Mouse (Mus musculus) embryonic facial prominence, embryonic 11.5 days (tissue): ENCODE data around the gene Ddb1. TPM values are rescaled to one million over a fixed set of nuclear protein-coding genes. Genes with fewer than 3 reads are reported as not detected.

Experiments
- ATAC-seq: fragments of 200-750 bp; cut with Nextera tagmentation; replicated peaks from 2 replicates; pipeline ENCODE4 v1.8.0; 2017; ENCODE audit warnings: low read depth; ENCODE audit not compliant: insufficient number of reproducible peaks, low FRiP score, low TSS enrichment
- DNase-seq: peaks from one replicate; pipeline ENCODE4 v3.0.0-alpha.2; 2015; ENCODE audit warnings: low spot score
- H3K27ac ChIP-seq: fragments of 300-500 bp; sonication (generic); replicated peaks from 2 replicates; pipeline ENCODE4 v1.5.1; 2014; ENCODE audit warnings: mild to moderate bottlenecking, low read depth, low read length, control low read depth
- H3K27me3 ChIP-seq: fragments of 300-500 bp; sonication (generic); 2 replicates; pipeline ENCODE4 v1.6.1; 2014; ENCODE audit warnings: mild to moderate bottlenecking, low read length, moderate library complexity, mixed read lengths; ENCODE audit not compliant: control insufficient read depth, insufficient read depth
- H3K36me3 ChIP-seq: fragments of 300-500 bp; sonication (generic); replicated peaks from 2 replicates; pipeline ENCODE4 v1.6.1; 2014; ENCODE audit warnings: low read depth, mild to moderate bottlenecking, low read length, moderate library complexity, mixed read lengths; ENCODE audit not compliant: control insufficient read depth, insufficient read depth
- H3K4me1 ChIP-seq: fragments of 300-500 bp; sonication (generic); 2 replicates; pipeline ENCODE4 v1.6.1; 2014; ENCODE audit warnings: low read length, mixed read lengths; ENCODE audit not compliant: control insufficient read depth, insufficient read depth
- H3K4me2 ChIP-seq: fragments of 300-500 bp; sonication (generic); 2 replicates; pipeline ENCODE4 v1.6.1; 2014; ENCODE audit warnings: low read depth, mild to moderate bottlenecking, control low read depth, low read length, moderate library complexity
- H3K4me3 ChIP-seq: fragments of 300-500 bp; sonication (generic); 2 replicates; pipeline ENCODE4 v1.5.1; 2014; ENCODE audit warnings: low read depth, low read length, control low read depth
- H3K9ac ChIP-seq: fragments of 300-500 bp; sonication (generic); replicated peaks from 2 replicates; pipeline ENCODE4 v1.6.1; 2014; ENCODE audit warnings: mild to moderate bottlenecking, control low read depth, low read length
- H3K9me3 ChIP-seq: fragments of 300-500 bp; sonication (generic); replicated peaks from 2 replicates; pipeline ENCODE4 v1.6.1; 2016; ENCODE audit warnings: mild to moderate bottlenecking, low read length, inconsistent platforms, mixed read lengths; ENCODE audit not compliant: control insufficient read depth
- WGBS: fragments of 180-500 bp; shearing (Covaris S2); extraction: QIAGEN DNeasy Blood & Tissue Kit; methylation state at CpG from one replicate; pipeline ENCODE4 v1.1.7; 2014; 5-methylcytosine and 5-hydroxymethylcytosine counted together
- polyA plus RNA-seq: library from polyadenylated mRNA; unstranded; fragments of >200 nt; fragmentation: Nextera tagmentation; extraction: Ambion mirVana; gene quantifications from 2 replicates; pipeline ENCODE4 v1.2.1, GENCODE M21; 2014

The Ddb1 gene
- polyA plus RNA-seq, 1 experiment from 2014 or later = 408 TPM

DNA sequence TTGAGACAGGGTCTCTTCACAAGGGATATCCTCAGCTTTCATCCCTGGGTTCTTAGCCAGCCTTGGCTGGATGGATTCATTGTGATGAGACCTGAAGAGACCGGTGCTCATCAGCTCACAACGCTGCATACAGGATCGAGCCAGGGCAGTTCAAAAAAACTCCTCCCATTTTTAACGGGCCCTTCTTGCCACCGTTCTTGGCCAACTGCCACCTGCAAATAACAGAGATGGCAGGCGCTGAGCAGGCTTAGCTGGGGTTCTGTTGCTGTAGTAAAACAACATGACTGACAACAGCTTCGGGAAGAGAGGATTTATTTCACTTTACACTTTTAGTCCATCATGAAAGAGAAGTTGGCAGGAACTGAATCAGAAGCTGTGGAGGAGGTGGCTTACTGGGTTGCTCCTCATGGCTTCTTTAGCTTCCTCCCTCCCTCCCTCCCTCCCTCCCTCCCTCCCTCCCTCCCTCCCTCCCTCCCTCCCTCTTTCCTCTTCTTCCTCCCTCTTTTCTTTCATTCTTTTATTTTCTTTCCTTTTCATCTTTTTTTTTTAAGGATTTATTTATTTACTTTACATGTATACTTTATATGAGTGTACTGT lies 21.5 kb upstream of the Ddb1 start:
- Histone ChIP-seq H3K4me1 (no peaks in the 10 kb centered on the region), H3K36me3 (no peaks in the 10 kb centered on the region), H3K4me3 (no peak overlapping the region), H3K27me3 (no peaks in the 10 kb centered on the region), H3K27ac (no peak overlapping the region), H3K9me3 (no peaks in the 10 kb centered on the region), H3K4me2 (no peak overlapping the region), H3K9ac (no peak overlapping the region)
- 82% methylated on average over 7 of the region's 7 CpGs for WGBS
- DNase-seq (no peak), ATAC-seq (no peak)

- no peaks in the 10 kb centered on the region for H3K36me3 ChIP-seq
- no peak overlapping the region for H3K27ac ChIP-seq
- no peaks in the 10 kb centered on the region for H3K9me3 ChIP-seq
- DNase-seq (no peak), ATAC-seq (no peak)
- H3K9ac ChIP-seq = no peak overlapping the region
- no peak overlapping the region for H3K4me3 ChIP-seq
- 93% methylated on average over 8 of the region's 8 CpGs for WGBS
- 0 out of 2 replicates have a peak, but pooled peaks cover 4% of the 10 kb centered on the region for H3K4me1 ChIP-seq
- no peak overlapping the region for H3K4me2 ChIP-seq
- H3K27me3 ChIP-seq = no peaks in the 10 kb centered on the region
Measured at GRCm38 (mm10) chr19:10585112-10585511, 20.0 kb upstream of the Ddb1 start.

DNA sequence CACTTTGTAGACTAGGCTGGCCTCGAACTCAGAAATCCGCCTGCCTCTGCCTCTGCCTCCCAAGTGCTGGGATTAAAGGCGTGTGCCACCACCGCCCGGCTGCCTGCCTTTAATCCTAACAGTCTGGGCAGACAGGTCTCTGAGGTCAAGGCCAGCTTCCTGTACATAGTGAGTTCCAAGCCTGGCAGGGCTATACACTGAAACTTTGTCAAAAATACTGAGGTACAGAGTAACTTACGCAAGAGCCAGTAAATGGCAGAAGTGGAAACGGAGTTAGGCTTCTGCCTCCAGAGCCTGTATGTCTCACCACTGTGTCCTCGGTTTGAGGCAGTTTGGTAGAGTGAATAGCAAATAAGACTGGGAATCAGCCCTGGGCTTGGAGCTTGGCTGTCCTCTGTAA lies 17.9 kb upstream of the Ddb1 start:
- H3K9me3 ChIP-seq = no peaks in the 10 kb centered on the region
- no peak for ATAC-seq
- WGBS = 81% methylated on average over 7 of the region's 8 CpGs
- H3K9ac ChIP-seq = no peak overlapping the region
- H3K4me2 ChIP-seq = no peak overlapping the region
- no peak for DNase-seq
- H3K27ac ChIP-seq = no peak overlapping the region
- H3K36me3 ChIP-seq = no peaks in the 10 kb centered on the region
- H3K4me1 ChIP-seq = 0 out of 2 replicates have a peak, but pooled peaks cover 4% of the 10 kb centered on the region
- no peaks in the 10 kb centered on the region for H3K27me3 ChIP-seq
- no peak overlapping the region for H3K4me3 ChIP-seq

GRCm38 (mm10) chr19:10589127-10589857 lies 15.8 kb upstream of the Ddb1 start:
- H3K36me3 ChIP-seq = peaks cover under 1% of the 10 kb centered on the region; the same call in 1 of the 2 replicates
- H3K4me1 ChIP-seq = 0 out of 2 replicates have a peak, but pooled peaks cover 4% of the 10 kb centered on the region
- peak overlapping the region; percentile 44; the same call in 1 of the 2 replicates for H3K27ac ChIP-seq
- ATAC-seq (peak; percentile 36; the same call in 1 of the 2 replicates), DNase-seq (peak; percentile 29)
- no peaks in the 10 kb centered on the region for H3K9me3 ChIP-seq
- no peak overlapping the region for H3K4me2 ChIP-seq
- no peak overlapping the region for H3K9ac ChIP-seq
- no peaks in the 10 kb centered on the region for H3K27me3 ChIP-seq
- no peak overlapping the region for H3K4me3 ChIP-seq
- 60% methylated on average over 5 of the region's 5 CpGs for WGBS

DNA sequence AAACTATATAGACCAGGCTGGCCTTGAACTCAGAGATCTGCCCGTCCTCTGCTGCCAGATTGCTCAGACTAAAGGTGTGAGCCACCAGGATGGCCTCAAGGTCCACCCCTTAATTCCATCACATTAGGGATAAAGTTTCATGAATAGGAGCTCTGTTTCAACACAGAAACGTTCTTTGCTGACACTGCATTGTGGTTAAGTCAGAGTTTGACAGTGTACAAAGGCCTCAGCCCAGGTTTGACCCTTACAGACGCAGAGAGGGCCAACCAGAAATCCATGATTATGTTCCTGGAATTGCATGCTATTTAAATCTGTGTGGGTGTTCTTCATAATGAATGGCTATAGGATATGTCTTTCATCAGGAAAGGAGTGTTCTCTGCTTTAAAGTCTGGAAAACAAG lies 14.8 kb upstream of the Ddb1 start:
- ATAC-seq (no peak), DNase-seq (no peak)
- Histone ChIP-seq H3K9ac (no peak overlapping the region; the same call in 1 of the 2 replicates), H3K4me1 (0 out of 2 replicates have a peak, but pooled peaks cover 4% of the 10 kb centered on the region), H3K4me3 (no peak overlapping the region), H3K9me3 (no peaks in the 10 kb centered on the region), H3K4me2 (no peak overlapping the region), H3K27me3 (no peaks in the 10 kb centered on the region), H3K36me3 (peaks cover 2% of the 10 kb centered on the region; the same call in 1 of the 2 replicates), H3K27ac (no peak overlapping the region)
- 58% methylated on average over 3 of the region's 3 CpGs for WGBS

DNA sequence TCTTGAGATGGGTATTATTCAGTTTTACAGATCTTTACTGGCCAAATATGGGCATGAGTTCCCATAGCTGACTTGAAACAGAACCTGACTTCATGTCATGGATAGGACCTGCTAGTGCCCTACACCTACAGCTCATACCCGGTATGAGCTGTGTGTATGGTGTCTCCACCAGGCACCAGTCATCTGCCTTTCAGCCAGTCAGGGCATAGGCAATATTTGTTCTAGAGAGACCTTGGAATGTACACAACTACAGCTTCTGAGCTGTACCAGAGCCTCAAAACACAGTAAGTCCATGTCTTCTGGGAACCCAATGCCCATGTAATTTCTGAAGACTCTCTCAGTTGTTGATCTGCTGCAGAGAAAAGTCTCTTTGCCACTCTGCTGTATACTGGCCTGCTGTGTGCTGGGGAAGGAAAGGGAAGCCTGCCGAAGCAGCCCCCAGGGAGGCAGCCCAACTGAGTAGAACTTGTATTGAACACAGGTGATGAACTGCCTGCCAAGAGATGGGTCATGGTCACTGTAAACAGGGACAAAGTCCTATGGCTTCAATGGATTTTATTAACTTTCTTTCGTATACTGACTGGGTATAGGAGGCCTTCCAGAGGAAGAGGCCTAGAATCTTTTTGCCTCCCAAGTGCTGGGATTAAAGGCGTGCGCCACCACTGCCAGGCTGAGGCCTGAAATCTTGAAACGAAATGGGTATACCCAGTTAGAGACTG lies 13.3 kb upstream of the Ddb1 start:
- Histone ChIP-seq H3K4me3 (no peak overlapping the region), H3K9ac (no peak overlapping the region), H3K4me1 (0 out of 2 replicates have a peak, but pooled peaks cover 4% of the 10 kb centered on the region), H3K27me3 (no peaks in the 10 kb centered on the region), H3K4me2 (no peak overlapping the region), H3K9me3 (no peaks in the 10 kb centered on the region), H3K27ac (no peak overlapping the region), H3K36me3 (peaks cover 2% of the 10 kb centered on the region; the same call in 1 of the 2 replicates)
- no peak for DNase-seq
- WGBS = 90% methylated on average over 6 of the region's 6 CpGs
- ATAC-seq = no peak

- Histone ChIP-seq H3K4me2 (no peak overlapping the region), H3K4me1 (no peaks in the 10 kb centered on the region), H3K27me3 (no peaks in the 10 kb centered on the region), H3K4me3 (no peak overlapping the region), H3K9me3 (no peaks in the 10 kb centered on the region), H3K27ac (no peak overlapping the region), H3K36me3 (peaks cover 2% of the 10 kb centered on the region; the same call in 1 of the 2 replicates), H3K9ac (no peak overlapping the region)
- ATAC-seq (no peak), DNase-seq (no peak)
- 39% methylated on average over 3 of the region's 3 CpGs for WGBS
Measured at GRCm38 (mm10) chr19:10598188-10598587, 6.9 kb upstream of the Ddb1 start.
